Mouse (Mus musculus): Measurements from ENCODE around the gene Rpl13a.

GRCm38 (mm10) chr7:45111940-45112339 is 16.6 kb downstream of the Rpl13a start:
- no peak for TF ChIP-seq CTCF (IDR thresholded peaks at IDR 0.05; ENCODE audit: borderline replicate concordance, extremely low read depth, insufficient read depth, insufficient read length)
- TF ChIP-seq POLR2A (IDR thresholded peaks at IDR 0.05; ENCODE audit: borderline replicate concordance, extremely low read depth, insufficient read depth, insufficient read length, poor library complexity, severe bottlenecking): no peak
